Mouse (Mus musculus): ENCODE measurements around the gene Gm13083. TPM values are rescaled to one million over a fixed set of nuclear protein-coding genes. Genes with fewer than 3 reads are reported as not detected.
"Not testable (repeated sequence)": the region's sequence is repeated elsewhere in the genome, so short reads cannot be mapped to it uniquely, and the experiment has no call there.

Gene Gm13083
- not detected in 2 replicates for polyA plus RNA-seq (2014; fragmentation: Nextera tagmentation; extraction: Ambion mirVana)

DNA sequence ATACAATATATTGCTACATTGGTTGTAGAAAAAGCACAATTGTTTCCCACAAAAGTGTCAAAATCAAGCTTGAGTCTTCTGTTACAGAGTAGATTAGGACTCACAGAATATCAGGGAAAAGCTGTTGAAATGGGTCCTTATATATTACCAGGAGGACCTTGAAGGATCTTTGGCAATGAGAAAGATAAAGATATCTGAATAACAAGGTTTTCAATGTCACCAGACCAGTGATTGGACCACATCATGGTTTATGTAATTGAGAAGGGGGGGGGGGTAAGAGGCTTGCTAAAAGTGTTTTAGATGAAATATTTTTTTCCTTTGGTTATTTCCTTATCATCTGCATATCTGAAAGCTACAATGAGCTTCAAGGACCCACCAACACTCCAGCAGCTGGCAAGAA lies at the start of gene Gm13083:
Gm13083 (plus strand) TSS at position 301 of the 400 bp plus-strand sequence.
- DNase-seq (ENCODE audit: low spot score), result not testable (repeated sequence)

DNA sequence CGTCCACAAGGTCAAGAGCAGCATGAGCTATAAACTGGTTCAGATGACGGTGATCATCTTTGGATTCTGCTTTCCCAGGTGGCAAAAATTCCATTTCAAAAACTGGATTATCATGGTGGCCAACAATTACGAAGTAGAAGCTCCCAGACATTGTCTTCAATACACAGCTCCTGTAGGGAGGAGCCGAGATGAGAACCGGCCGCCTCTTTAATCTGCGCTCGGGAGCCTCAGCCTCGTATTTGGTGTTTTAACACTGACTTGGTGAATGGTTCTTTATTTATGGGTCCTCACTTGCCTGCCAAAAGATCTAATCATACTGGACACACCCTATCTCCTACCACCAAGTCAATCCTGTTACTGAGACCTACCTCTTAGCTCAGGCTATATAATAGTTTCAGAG lies 2.9 kb upstream of the Gm13083 start:
- not testable (repeated sequence) for H3K27ac ChIP-seq (ENCODE audit: low read depth, low read length); H3K27me3 ChIP-seq (ENCODE audit: control insufficient read depth, insufficient read depth, low read length); H3K36me3 ChIP-seq (ENCODE audit: control insufficient read depth, insufficient read depth, low read length); H3K4me3 ChIP-seq (ENCODE audit: low read depth, low read length); H3K4me1 ChIP-seq (replicated peaks; ENCODE audit: control insufficient read depth, insufficient read depth, low read length); H3K9me3 ChIP-seq (ENCODE audit: control insufficient read depth, low read length); ATAC-seq (replicated peaks; ENCODE audit: low FRiP score); H3K9ac ChIP-seq (ENCODE audit: low read length); DNase-seq (ENCODE audit: low spot score); H3K4me2 ChIP-seq (ENCODE audit: low read depth, low read length, severe bottlenecking)
- 87% methylated on average over 9 of the region's 9 CpGs for WGBS

More for the DNA sequence above, at the start of gene Gm13083:
- not testable (repeated sequence) for H3K27me3 ChIP-seq (ENCODE audit: control insufficient read depth, insufficient read depth, low read length); H3K4me1 ChIP-seq (replicated peaks; ENCODE audit: control insufficient read depth, insufficient read depth, low read length); H3K4me2 ChIP-seq (ENCODE audit: low read depth, low read length, severe bottlenecking); H3K9me3 ChIP-seq (ENCODE audit: control insufficient read depth, low read length); H3K4me3 ChIP-seq (ENCODE audit: low read depth, low read length); ATAC-seq (replicated peaks; ENCODE audit: low FRiP score); H3K27ac ChIP-seq (ENCODE audit: low read depth, low read length); H3K9ac ChIP-seq (ENCODE audit: low read length); H3K36me3 ChIP-seq (ENCODE audit: control insufficient read depth, insufficient read depth, low read length)

DNA sequence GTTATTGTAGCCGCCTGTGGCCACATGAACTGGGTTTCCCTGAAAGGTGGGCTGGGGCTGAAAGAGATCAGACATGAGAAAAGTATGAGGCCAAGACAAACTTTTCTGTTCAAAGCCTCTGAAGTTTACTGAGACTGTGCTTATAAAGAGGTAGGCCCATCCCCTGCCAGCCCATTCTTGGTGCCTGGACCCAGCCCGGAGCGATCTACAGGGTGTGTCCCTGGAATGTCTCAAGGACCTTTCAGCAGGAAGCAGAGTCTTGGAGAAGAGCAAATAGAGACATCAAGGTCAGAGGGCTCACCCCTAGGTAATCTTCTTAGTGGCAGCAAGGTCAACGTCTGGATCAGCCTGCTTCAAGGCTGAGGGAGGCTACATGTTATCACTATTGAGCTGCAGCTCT lies 3.3 kb downstream of the Gm13083 start:
- WGBS, result 79% methylated on average over 4 of the region's 4 CpGs
- not testable (repeated sequence) for ATAC-seq (replicated peaks; ENCODE audit: low FRiP score); H3K9ac ChIP-seq (ENCODE audit: low read length); H3K4me1 ChIP-seq (replicated peaks; ENCODE audit: control insufficient read depth, insufficient read depth, low read length); H3K36me3 ChIP-seq (ENCODE audit: control insufficient read depth, insufficient read depth, low read length); H3K9me3 ChIP-seq (ENCODE audit: control insufficient read depth, low read length); H3K27ac ChIP-seq (ENCODE audit: low read depth, low read length); H3K4me2 ChIP-seq (ENCODE audit: low read depth, low read length, severe bottlenecking); H3K4me3 ChIP-seq (ENCODE audit: low read depth, low read length); H3K27me3 ChIP-seq (ENCODE audit: control insufficient read depth, insufficient read depth, low read length); DNase-seq (ENCODE audit: low spot score)

DNA sequence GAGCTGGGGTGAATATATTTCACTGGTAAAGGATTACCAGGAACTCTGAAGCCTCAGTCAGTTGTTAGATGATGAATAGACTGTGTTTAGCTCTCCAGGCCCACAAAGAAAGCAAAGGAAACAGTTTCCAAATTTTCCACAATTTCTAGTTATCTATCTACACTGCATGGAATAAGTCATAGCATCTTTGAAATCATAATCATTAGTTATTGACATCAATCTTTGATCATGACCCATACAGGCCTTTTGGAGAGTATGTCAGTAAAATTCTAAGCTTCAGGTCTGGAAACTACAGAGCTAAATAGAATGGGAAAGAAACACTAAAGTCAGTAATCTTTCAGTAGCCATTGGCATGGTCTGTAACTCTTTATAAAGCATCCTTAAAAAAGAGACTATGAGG lies 42.3 kb downstream of the Gm13083 start, which contains the start of gene Gm13088:
Gm13088 (minus strand) TSS at position 101 of the 400 bp plus-strand sequence.
- DNase-seq (ENCODE audit: low spot score); H3K9ac ChIP-seq (ENCODE audit: low read length); H3K4me2 ChIP-seq (ENCODE audit: low read depth, low read length, severe bottlenecking); H3K9me3 ChIP-seq (ENCODE audit: control insufficient read depth, low read length); H3K4me3 ChIP-seq (ENCODE audit: low read depth, low read length); H3K4me1 ChIP-seq (replicated peaks; ENCODE audit: control insufficient read depth, insufficient read depth, low read length); ATAC-seq (replicated peaks; ENCODE audit: low FRiP score); H3K27ac ChIP-seq (ENCODE audit: low read depth, low read length); H3K27me3 ChIP-seq (ENCODE audit: control insufficient read depth, insufficient read depth, low read length); H3K36me3 ChIP-seq (ENCODE audit: control insufficient read depth, insufficient read depth, low read length): not testable (repeated sequence)

Other genes starting within 250 kb of the Gm13083 start
- gene Pramel1, start 220.6 kb upstream of the Gm13083 start, polyA plus RNA-seq (2014; fragmentation: Nextera tagmentation; extraction: Ambion mirVana), result not detected in 2 replicates
- gene Pramef8, start 202.6 kb upstream of the Gm13083 start, polyA plus RNA-seq (2014; fragmentation: Nextera tagmentation; extraction: Ambion mirVana), result 18.1 and 23.0 TPM in 2 replicates
- not detected in 2 replicates for gene Oog4, start 164.7 kb upstream of the Gm13083 start, polyA plus RNA-seq (2014; fragmentation: Nextera tagmentation; extraction: Ambion mirVana)
- gene Gm13043, start 103.7 kb upstream of the Gm13083 start, polyA plus RNA-seq (2014; fragmentation: Nextera tagmentation; extraction: Ambion mirVana), result not detected in 2 replicates
- not detected in 2 replicates for gene Gm13040, start 79.0 kb upstream of the Gm13083 start, polyA plus RNA-seq (2014; fragmentation: Nextera tagmentation; extraction: Ambion mirVana)
- not detected in 2 replicates for gene BC080695, start 63.3 kb upstream of the Gm13083 start, polyA plus RNA-seq (2014; fragmentation: Nextera tagmentation; extraction: Ambion mirVana)
- not detected in 2 replicates for gene Gm13057, start 63.3 kb upstream of the Gm13083 start, polyA plus RNA-seq (2014; fragmentation: Nextera tagmentation; extraction: Ambion mirVana)
- gene Gm13088, start 42.2 kb downstream of the Gm13083 start, polyA plus RNA-seq (2014; fragmentation: Nextera tagmentation; extraction: Ambion mirVana), result not detected in 2 replicates
- gene Gm13089, start 87.7 kb downstream of the Gm13083 start, polyA plus RNA-seq (2014; fragmentation: Nextera tagmentation; extraction: Ambion mirVana), result not detected in 2 replicates
- not detected in 2 replicates for gene Gm13078, start 104.5 kb downstream of the Gm13083 start, polyA plus RNA-seq (2014; fragmentation: Nextera tagmentation; extraction: Ambion mirVana)
- not detected in 2 replicates for gene Gm13023, start 174.3 kb downstream of the Gm13083 start, polyA plus RNA-seq (2014; fragmentation: Nextera tagmentation; extraction: Ambion mirVana)
- gene Gm13084, start 201.1 kb downstream of the Gm13083 start, polyA plus RNA-seq (2014; fragmentation: Nextera tagmentation; extraction: Ambion mirVana), result not detected in 2 replicates
- gene Gm13103, start 231.5 kb downstream of the Gm13083 start, polyA plus RNA-seq (2014; fragmentation: Nextera tagmentation; extraction: Ambion mirVana), result not detected in 2 replicates

Data from forebrain, embryonic 11.5 days (tissue).